Mouse (Mus musculus) kidney, adult 8-10 months (tissue): Measurements from ENCODE around the gene Smco4.
"Not testable (repeated sequence)": the region's sequence is repeated elsewhere in the genome, so short reads cannot be mapped to it uniquely, and the experiment has no call there.

Experiments
- DNase-seq, 2 experiments: peaks; one replicate each; pipeline ENCODE4 v3.0.0; 2022

The Smco4 gene

GRCm38 (mm10) chr9:15493235-15493924 lies at the start of gene Smco4:
Gene Smco4, plus strand, starts transcription at chr9:15493432.
- peak; percentile 73 to 80 for DNase-seq

- DNase-seq = no peak
These were observed 45.8 kb upstream of the Smco4 start for GRCm38 (mm10) chr9:15447397-15447796.

GRCm38 (mm10) chr9:15450921-15451320 lies 42.3 kb upstream of the Smco4 start:
- DNase-seq = no peak

GRCm38 (mm10) chr9:15472256-15472655 lies 21.0 kb upstream of the Smco4 start:
- no peak for DNase-seq

- DNase-seq = peak; percentile 39 to 41
These were observed 20.0 kb upstream of the Smco4 start for GRCm38 (mm10) chr9:15473206-15473605.

GRCm38 (mm10) chr9:15477556-15477955 lies 15.7 kb upstream of the Smco4 start:
- no peak for DNase-seq

GRCm38 (mm10) chr9:15487682-15488424 lies 5.4 kb upstream of the Smco4 start:
- no peak for DNase-seq

GRCm38 (mm10) chr9:15489293-15489692 lies 3.9 kb upstream of the Smco4 start:
- no peak for DNase-seq

- no peak for DNase-seq
These were observed 2.7 kb upstream of the Smco4 start for GRCm38 (mm10) chr9:15490331-15491100.

- no peak for DNase-seq
These were observed 1.5 kb upstream of the Smco4 start for GRCm38 (mm10) chr9:15491686-15492085.

GRCm38 (mm10) chr9:15492401-15492800 lies 831 bp upstream of the Smco4 start:
- no peak for DNase-seq

- peak; percentile 57 to 67 for DNase-seq
These were observed 810 bp downstream of the Smco4 start for GRCm38 (mm10) chr9:15493925-15494558.

- DNase-seq = not testable (repeated sequence)
These were observed 2.0 kb downstream of the Smco4 start for GRCm38 (mm10) chr9:15495281-15495680.

- DNase-seq = no peak
These were observed 2.8 kb downstream of the Smco4 start for GRCm38 (mm10) chr9:15495921-15496577.

GRCm38 (mm10) chr9:15500025-15500424 lies 6.8 kb downstream of the Smco4 start:
- DNase-seq = no peak

GRCm38 (mm10) chr9:15501319-15502256 lies 8.4 kb downstream of the Smco4 start:
- no peak for DNase-seq

GRCm38 (mm10) chr9:15502476-15502875 lies 9.2 kb downstream of the Smco4 start:
- DNase-seq = peak in 1 of 2 experiments; percentile 36

- peak in 1 of 2 experiments; percentile 26 for DNase-seq
These were observed 10.1 kb downstream of the Smco4 start for GRCm38 (mm10) chr9:15503307-15503706.

- no peak for DNase-seq
These were observed 10.6 kb downstream of the Smco4 start for GRCm38 (mm10) chr9:15503827-15504226.

- no peak for DNase-seq
These were observed 12.1 kb downstream of the Smco4 start for GRCm38 (mm10) chr9:15505288-15505687.

- peak; percentile 64 to 66 for DNase-seq
These were observed 13.6 kb downstream of the Smco4 start for GRCm38 (mm10) chr9:15506863-15507262.
